Mouse (Mus musculus): ENCODE results near the gene Tbl1x.
A peak's percentile ranks its signal among the peaks of the same experiment; 100 is the strongest.
"Not testable (repeated sequence)": the region's sequence is repeated elsewhere in the genome, so short reads cannot be mapped to it uniquely, and the experiment has no call there.

The Tbl1x gene

DNA sequence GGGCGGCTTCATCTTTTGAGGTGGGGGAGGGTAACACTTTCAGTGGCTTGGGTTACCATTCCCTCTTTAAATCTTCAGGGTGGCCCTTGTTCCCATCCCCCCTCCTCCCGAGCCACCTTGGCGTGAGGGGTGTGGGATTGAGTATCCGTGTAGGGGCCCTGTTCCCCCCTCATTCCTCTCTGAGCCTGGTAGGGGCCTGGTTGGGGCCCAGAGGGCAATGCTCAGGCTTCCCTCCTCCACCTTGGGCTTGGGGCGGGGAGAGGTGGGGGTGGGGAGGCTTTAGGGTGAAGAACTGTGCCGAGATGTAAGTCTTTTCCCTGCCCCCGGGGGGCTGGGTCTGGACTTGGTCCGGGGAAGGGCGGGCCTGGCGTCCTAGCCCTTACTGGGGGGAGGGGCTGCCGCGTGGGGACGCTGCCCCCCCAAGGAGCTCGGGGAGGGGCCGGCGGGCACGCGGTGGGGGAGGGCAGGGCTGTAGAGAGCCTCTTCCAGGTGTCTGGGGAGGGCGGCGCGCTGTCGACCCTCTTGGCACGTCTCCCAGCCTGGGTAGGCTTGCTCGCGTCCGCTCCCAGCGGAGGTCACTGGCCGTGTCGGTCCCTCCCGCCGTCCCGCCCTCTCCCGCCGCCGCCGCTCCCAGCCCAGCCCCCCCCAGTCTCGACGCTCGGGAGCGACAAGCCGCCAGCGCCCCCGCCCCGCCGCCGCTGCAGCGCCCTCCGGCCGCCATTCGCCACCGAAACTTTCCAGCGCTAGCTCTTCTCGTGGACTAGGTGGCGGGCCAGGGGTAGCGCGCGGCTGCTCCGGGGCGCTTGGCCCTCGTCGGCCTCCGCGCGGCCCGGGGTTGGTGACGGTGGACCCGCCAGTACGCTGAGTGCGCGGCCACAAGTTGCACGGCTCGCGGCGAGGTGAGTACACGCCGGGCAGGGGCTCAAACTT is at the start of gene Tbl1x:
Gene Tbl1x (plus strand): TSS at position 643 of the 930 bp plus-strand sequence.
- DNase-seq (ENCODE audit: low read depth in 1 of 2, low spot score in 2 of 2), result peak in 1 of 2 experiments; percentile 4

DNA sequence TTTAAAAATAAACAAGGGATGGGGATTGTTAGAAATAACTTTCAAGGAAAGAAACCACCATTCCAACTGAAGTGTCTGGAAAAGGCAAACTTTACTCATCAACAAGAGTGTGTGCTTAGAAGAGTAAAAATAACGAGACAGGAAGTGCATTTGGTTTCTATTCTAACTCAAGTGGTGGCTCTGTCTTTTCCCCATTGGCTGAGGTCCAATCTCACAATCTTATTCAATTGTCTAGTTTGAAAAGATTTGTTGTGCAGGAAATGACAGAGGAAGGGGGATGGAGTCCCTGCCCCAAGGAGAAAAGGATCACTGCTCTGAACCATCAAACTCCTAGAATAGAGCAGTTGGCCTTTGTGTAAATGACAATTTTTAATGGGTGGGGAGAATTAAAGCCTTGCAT is 41.6 kb upstream of the Tbl1x start:
- DNase-seq (ENCODE audit: low read depth in 1 of 2, low spot score in 2 of 2), result no peak

DNA sequence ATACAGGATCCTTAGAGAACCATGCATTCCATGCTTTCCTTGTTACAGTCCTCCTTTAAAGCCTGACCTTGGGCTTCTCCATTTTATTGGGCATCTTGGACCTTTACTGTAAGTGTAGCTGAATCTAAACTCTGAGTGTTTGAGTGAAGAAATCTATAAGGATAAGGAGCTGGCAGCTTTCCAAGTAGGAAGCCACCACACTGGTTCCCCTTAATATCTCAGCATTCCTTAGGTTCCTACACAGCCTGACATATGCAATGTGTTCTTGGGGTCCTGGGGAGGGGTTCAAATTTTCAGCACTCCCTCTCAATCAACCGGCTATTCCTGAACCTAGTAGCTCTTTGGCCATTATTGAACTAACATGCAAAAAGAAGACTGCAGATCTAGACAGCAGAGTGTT is 38.0 kb upstream of the Tbl1x start:
- no peak for DNase-seq (ENCODE audit: low read depth in 1 of 2, low spot score in 2 of 2)

- no peak for DNase-seq (ENCODE audit: low read depth in 1 of 2, low spot score in 2 of 2)
These were observed 37.3 kb upstream of the Tbl1x start for GRCm38 (mm10) chrX:77473511-77473910.

DNA sequence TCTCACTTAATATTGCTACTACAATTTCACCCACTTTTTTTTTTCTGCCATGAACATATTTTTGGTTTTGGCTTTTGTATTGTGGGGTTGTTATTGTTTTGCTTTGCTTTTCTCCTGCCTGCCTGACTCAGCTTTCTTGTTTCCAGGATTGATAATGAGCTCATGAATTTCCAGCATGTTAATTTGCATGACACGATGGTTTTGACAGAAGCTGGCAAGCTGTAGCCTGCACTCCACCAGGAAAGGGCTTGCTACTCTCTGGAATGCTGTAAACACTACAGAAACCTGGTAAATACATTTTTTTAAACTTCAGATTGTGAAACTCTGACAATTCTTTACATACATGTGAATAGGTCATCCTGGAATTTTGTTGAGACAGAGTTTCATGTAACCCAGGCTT is 36.3 kb upstream of the Tbl1x start:
- no peak for DNase-seq (ENCODE audit: low read depth in 1 of 2, low spot score in 2 of 2)

DNA sequence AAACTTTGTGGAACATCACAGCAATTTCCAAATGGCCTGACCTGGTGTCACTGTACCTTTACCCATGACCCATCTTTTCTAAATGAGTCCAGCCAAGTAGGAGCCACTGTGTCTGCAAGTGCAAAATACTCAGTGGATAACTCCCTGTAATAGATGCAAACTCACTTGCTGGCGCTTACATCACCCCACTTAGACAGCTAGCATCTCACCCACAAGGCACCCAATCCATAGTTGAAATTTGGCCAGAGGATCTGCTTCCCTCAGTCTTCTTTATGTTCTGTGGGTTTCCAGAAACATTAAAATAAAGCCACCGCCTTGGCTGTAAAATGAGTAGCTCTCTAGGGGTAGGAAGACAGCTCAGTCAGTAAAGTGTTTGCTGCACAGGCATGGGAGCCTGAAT is 33.3 kb upstream of the Tbl1x start:
- DNase-seq (ENCODE audit: low read depth in 1 of 2, low spot score in 2 of 2), result no peak

GRCm38 (mm10) chrX:77487922-77488799 is 22.7 kb upstream of the Tbl1x start:
- DNase-seq (ENCODE audit: low read depth in 1 of 2, low spot score in 2 of 2), result no peak

DNA sequence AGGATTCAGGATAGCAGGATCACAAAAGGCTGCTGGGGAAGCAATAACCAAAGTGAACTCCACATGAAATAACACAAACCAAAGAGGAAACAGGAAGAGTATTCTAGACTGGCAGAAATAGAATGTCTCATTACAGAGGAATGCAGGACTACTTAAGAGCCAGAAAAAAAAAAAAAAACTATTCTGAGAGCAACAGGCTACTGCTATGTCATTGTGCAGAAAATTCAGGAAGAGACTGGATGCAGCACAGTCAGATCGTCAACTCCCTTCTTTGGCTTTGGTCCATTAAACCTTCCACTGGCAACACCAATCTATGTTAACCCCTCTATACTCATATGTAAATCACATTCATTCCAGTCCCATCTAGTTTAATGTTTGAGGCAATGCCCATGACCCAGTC is 20.7 kb upstream of the Tbl1x start:
- DNase-seq (ENCODE audit: low read depth in 1 of 2, low spot score in 2 of 2), result no peak

DNA sequence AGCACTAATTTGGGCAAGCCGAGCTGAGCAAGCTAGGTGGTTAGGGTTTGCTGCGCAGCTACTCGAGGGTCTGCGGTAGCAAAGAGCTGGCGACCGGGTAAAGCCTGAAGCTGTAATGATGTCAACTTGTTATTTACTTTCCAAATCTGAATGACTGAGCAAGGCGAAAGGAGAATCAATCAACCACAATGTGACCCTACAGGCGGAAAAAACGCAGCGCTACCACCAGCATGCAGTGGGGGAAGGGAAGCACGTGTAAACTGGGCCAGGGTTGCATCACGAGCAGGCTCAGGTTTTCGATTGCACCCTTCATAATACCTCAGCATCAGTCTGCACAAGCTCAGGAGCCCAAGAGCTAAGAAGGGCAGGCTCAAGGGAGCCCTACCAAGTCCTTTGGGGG is 1.7 kb upstream of the Tbl1x start:
- DNase-seq (ENCODE audit: low read depth in 1 of 2, low spot score in 2 of 2), result peak; percentile 20 to 50

- DNase-seq (ENCODE audit: low read depth in 1 of 2, low spot score in 2 of 2), result no peak
These were observed 1.0 kb upstream of the Tbl1x start for GRCm38 (mm10) chrX:77509776-77510175.

GRCm38 (mm10) chrX:77511301-77511993 is 634 bp downstream of the Tbl1x start:
- DNase-seq (ENCODE audit: low read depth in 1 of 2, low spot score in 2 of 2), result no peak

- DNase-seq (ENCODE audit: low read depth in 1 of 2, low spot score in 2 of 2), result no peak
These were observed 1.2 kb downstream of the Tbl1x start for GRCm38 (mm10) chrX:77511994-77512485.

GRCm38 (mm10) chrX:77517274-77518085 is 6.7 kb downstream of the Tbl1x start:
- no peak for DNase-seq (ENCODE audit: low read depth in 1 of 2, low spot score in 2 of 2)

- DNase-seq (ENCODE audit: low read depth in 1 of 2, low spot score in 2 of 2), result no peak
These were observed 8.1 kb downstream of the Tbl1x start for GRCm38 (mm10) chrX:77518929-77519328.

GRCm38 (mm10) chrX:77522842-77523375 is 12.1 kb downstream of the Tbl1x start:
- no peak for DNase-seq (ENCODE audit: low read depth in 1 of 2, low spot score in 2 of 2)

GRCm38 (mm10) chrX:77525179-77525578 is 14.4 kb downstream of the Tbl1x start:
- no peak for DNase-seq (ENCODE audit: low read depth in 1 of 2, low spot score in 2 of 2)

DNA sequence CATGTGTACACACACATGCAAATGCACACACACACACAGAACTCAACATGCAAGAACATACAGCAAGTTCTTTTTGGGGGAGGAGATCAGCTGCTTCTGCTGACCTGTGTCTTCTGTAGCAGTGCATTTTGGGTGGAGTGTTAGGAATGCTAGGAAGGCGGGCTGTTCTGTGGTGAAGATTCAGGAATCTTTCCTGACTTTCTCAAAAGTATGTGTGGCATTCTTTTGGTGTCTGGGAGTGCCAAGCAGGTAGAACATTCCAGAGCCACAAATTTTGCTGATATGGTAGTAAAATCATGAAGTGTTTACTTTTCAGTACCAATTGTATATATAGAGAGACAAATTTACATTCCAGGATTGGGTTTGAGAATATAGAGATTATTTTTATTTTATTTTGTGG is 17.6 kb downstream of the Tbl1x start:
- no peak for DNase-seq (ENCODE audit: low read depth in 1 of 2, low spot score in 2 of 2)

- no peak for DNase-seq (ENCODE audit: low read depth in 1 of 2, low spot score in 2 of 2)
These were observed 20.2 kb downstream of the Tbl1x start for GRCm38 (mm10) chrX:77530997-77531396.

GRCm38 (mm10) chrX:77533922-77534321 is 23.1 kb downstream of the Tbl1x start:
- no peak for DNase-seq (ENCODE audit: low read depth in 1 of 2, low spot score in 2 of 2)

DNA sequence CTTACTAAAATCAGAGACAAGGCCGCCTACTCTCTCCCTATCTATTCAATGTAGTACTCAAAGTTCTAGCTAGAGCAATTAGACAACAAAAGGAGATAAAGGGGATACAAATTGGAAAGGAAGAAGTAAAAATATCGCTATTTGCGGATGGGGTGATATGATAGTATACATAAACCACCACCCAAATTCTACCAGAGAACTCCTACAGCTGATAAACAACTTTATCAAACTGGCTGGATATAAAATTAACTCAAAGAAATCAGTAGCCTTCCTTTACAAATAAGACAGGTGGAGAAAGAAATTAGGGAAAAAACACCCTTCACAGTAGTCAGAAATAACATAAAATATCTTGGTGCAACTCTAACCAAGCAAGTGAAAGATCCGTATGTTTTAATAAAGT is 29.0 kb downstream of the Tbl1x start:
- not testable (repeated sequence) for DNase-seq (ENCODE audit: low read depth in 1 of 2, low spot score in 2 of 2)

Data from monocyte, adult 2 months (primary cell).